Mouse (Mus musculus) heart, embryonic 13.5 days (tissue): Measurements from ENCODE around the gene Tmprss4. TPM values are rescaled to one million over a fixed set of nuclear protein-coding genes. Genes with fewer than 3 reads are reported as not detected.

Experiments used
- ATAC-seq: fragments of 200-750 bp; cut with Nextera tagmentation; 2 replicates; pipeline ENCODE4 v1.8.0; 2017; ENCODE audit warnings: moderate TSS enrichment; ENCODE audit not compliant: insufficient number of reproducible peaks, low FRiP score, low TSS enrichment; ENCODE audit errors: extremely low read depth
- H3K27ac ChIP-seq: fragments of 300-500 bp; sonication (generic); replicated peaks from 2 replicates; pipeline ENCODE4 v1.5.1; 2015; ENCODE audit warnings: moderate library complexity, mild to moderate bottlenecking, inconsistent platforms
- H3K27me3 ChIP-seq: fragments of 300-500 bp; sonication (generic); replicated peaks from 2 replicates; pipeline ENCODE4 v1.6.1; 2015; ENCODE audit warnings: mild to moderate bottlenecking, inconsistent platforms
- H3K36me3 ChIP-seq: fragments of 300-500 bp; sonication (generic); 2 replicates; pipeline ENCODE4 v1.6.1; 2015; ENCODE audit warnings: mild to moderate bottlenecking, inconsistent platforms
- H3K4me1 ChIP-seq: fragments of 300-500 bp; sonication (generic); 2 replicates; pipeline ENCODE4 v1.6.1; 2015; ENCODE audit warnings: inconsistent platforms
- H3K4me2 ChIP-seq: fragments of 300-500 bp; sonication (generic); 2 replicates; pipeline ENCODE4 v1.6.1; 2015; ENCODE audit warnings: inconsistent platforms, mild to moderate bottlenecking, moderate library complexity
- H3K4me3 ChIP-seq: fragments of 300-500 bp; sonication (generic); 2 replicates; pipeline ENCODE4 v1.5.1; 2015; ENCODE audit warnings: moderate library complexity, mild to moderate bottlenecking, inconsistent platforms
- H3K9ac ChIP-seq: fragments of 300-500 bp; sonication (generic); 2 replicates; pipeline ENCODE4 v1.6.1; 2015; ENCODE audit warnings: inconsistent platforms, mild to moderate bottlenecking, moderate library complexity
- H3K9me3 ChIP-seq: fragments of 300-500 bp; sonication (generic); 2 replicates; pipeline ENCODE4 v1.6.1; 2016; ENCODE audit warnings: inconsistent platforms
- WGBS: fragments of 180-500 bp; shearing (Covaris S2); methylation state at CpG from one replicate; pipeline ENCODE4 v1.1.7; 2015; ENCODE audit warnings: mixed read lengths; 5-methylcytosine and 5-hydroxymethylcytosine counted together
- polyA plus RNA-seq: library from polyadenylated mRNA; unstranded; fragments of >200 nt; fragmentation: Nextera tagmentation; extraction: Ambion mirVana; gene quantifications from 2 replicates; pipeline ENCODE4 v1.2.1, GENCODE M21; 2015

Tmprss4 gene
- polyA plus RNA-seq, 1 experiment from 2014 or later: 0.19 TPM

DNA sequence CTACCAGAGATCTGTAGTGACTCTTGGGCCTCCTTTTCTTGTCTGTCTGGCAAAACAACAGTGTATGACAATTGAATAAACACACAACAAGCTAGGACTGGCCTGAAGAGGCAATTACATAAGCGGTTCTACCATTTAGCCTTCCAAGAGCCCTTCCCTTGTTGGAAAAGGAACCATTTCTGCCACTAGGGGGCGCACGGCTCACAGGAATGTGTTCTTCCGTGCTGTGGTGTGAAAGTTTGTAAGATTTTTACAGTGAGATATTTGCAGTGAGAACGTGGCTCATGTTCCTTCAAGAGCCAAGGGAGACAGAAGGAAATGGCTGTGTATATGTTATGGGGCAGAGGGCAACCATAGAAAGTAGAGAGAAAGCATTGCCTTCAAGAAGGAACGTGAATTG, 17.7 kb upstream of the Tmprss4 start:
- Histone ChIP-seq H3K4me1 (no peaks in the 10 kb centered on the region), H3K27ac (no peak overlapping the region), H3K9me3 (no peaks in the 10 kb centered on the region), H3K9ac (no peak overlapping the region), H3K27me3 (peaks cover 19% of the 10 kb centered on the region), H3K4me2 (no peak overlapping the region), H3K4me3 (no peak overlapping the region), H3K36me3 (no peaks in the 10 kb centered on the region)
- ATAC-seq: no peak
- 15% methylated on average over 6 of the region's 6 CpGs for WGBS

DNA sequence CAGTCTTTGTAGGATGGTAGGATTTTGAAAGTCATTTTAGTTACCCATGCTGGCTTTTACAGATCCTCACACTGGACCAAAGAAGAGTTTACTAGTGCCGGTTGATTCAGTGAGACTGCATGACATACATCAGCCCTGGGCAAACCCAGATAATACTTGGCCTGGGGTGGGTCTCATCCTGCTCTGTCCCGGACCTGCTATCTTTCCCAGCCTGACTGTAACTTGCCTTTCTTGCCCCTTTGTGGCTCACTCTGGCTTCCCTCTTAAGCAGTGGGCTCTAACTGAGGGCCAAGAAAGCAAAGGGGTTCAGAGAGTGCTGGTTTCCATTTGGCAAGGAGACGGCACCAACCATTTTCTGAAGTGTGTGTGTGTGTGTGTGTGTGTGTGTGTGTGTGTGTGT, 15.8 kb upstream of the Tmprss4 start:
- H3K4me1 ChIP-seq: no peaks in the 10 kb centered on the region
- no peaks in the 10 kb centered on the region for H3K36me3 ChIP-seq
- no peak overlapping the region for H3K4me3 ChIP-seq
- H3K27ac ChIP-seq: no peak overlapping the region
- H3K4me2 ChIP-seq: no peak overlapping the region
- H3K9ac ChIP-seq: no peak overlapping the region
- H3K27me3 ChIP-seq: peaks cover 16% of the 10 kb centered on the region
- 62% methylated on average over 3 of the region's 3 CpGs for WGBS
- no peak for ATAC-seq
- no peaks in the 10 kb centered on the region for H3K9me3 ChIP-seq

DNA sequence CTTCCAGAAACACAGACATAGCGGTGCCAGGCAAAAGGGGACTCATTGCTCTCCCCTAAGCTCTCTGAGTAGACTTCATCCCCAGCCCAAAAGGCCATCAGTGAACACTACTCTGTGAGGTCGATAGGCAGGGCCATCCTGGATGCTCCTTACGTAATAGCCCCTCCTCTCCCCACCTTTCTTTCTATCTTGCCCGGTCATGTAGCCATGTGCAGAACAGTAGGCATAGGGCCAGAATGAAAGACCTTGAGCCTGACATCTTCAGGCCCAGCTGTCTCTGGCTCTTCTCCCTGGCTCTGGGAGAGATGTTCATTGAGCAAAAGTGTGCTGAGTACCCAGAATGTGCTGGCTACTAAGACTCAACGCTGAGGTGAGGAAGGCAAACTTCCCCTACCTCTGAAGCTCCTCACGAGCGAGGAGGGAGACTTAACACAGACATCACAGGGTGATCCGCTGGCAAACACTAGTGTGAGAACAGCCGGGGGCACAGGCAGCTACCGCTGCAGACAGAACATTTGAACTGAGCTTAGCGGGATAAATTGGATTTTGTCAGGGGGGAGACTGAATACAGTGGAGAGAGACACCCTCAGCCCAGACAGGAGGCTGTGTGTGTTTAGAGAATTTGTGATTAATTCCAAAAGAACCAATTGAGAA, 11.8 kb upstream of the Tmprss4 start:
- ATAC-seq: no peak
- no peak overlapping the region for H3K4me2 ChIP-seq
- H3K27me3 ChIP-seq: peaks cover 21% of the 10 kb centered on the region
- H3K36me3 ChIP-seq: no peaks in the 10 kb centered on the region
- H3K9me3 ChIP-seq: no peaks in the 10 kb centered on the region
- no peak overlapping the region for H3K4me3 ChIP-seq
- no peak overlapping the region for H3K9ac ChIP-seq
- H3K27ac ChIP-seq: no peak overlapping the region
- 55% methylated on average over 11 of the region's 11 CpGs for WGBS
- no peaks in the 10 kb centered on the region for H3K4me1 ChIP-seq

DNA sequence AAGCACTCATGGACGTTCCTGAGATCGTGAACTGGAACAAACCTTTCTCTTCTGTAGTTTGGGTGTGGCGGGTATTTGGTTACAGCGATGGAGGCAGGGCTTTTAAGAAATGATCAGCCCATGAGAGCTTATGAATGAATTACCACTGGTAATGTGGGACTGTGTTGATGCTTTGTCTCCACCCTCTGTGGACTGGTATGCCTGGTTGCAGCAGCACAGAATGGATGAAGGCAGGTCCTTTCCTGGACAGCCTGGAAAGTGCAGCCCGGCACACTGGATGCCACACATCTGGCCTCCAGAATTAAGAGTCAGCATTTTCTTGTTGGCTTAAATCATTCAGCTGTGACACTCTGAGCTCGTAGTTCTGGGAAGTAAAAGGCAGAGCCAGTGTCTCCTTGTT, 8.1 kb upstream of the Tmprss4 start:
- Histone ChIP-seq H3K4me2 (no peak overlapping the region), H3K36me3 (no peaks in the 10 kb centered on the region), H3K27me3 (peaks cover 10% of the 10 kb centered on the region; the same call in 1 of the 2 replicates), H3K4me3 (no peak overlapping the region), H3K27ac (no peak overlapping the region), H3K9ac (no peak overlapping the region), H3K9me3 (no peaks in the 10 kb centered on the region), H3K4me1 (no peaks in the 10 kb centered on the region)
- no peak for ATAC-seq
- 76% methylated on average over 6 of the region's 6 CpGs for WGBS

DNA sequence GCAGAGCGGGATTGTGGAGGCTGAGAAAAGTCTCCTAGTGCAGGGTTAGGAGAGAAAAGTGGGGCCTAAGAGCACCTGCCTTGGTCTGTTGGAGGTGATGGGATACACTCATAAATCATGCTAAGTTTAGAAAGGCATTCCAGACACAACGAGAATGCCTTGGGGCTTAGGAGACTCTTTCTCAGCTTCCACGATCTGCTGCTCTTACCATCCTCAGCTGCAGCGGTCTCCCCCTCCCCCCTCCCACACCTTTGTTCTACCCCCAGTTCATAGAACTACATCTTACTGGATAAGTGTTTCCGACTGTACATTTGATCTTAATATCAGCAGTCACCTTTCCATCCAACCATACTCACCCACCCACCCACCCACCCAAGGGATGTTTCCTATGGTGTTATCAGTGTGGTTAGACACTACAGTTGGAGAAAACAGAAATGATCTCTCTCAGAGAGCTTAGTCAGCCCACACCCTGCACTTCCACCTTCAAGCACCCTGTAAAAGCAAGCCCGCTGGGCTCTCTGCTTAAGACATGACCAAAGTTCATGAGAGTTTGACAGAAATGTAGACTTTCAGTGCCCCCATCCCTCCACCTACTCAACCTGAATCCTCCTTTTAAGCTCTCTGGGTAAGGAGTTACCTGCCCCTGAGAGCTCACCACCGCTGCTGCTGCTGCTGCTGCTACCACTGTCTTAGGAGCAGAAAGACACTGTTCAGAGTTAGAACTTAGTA, 3.3 kb upstream of the Tmprss4 start:
- WGBS: 63% methylated on average over 7 of the region's 7 CpGs
- H3K9me3 ChIP-seq: no peaks in the 10 kb centered on the region
- H3K4me3 ChIP-seq: no peak overlapping the region
- H3K4me2 ChIP-seq: no peak overlapping the region
- no peak overlapping the region for H3K27ac ChIP-seq
- no peak overlapping the region for H3K9ac ChIP-seq
- H3K27me3 ChIP-seq: peaks cover 11% of the 10 kb centered on the region; the same call in 1 of the 2 replicates
- no peak for ATAC-seq
- no peaks in the 10 kb centered on the region for H3K4me1 ChIP-seq
- no peaks in the 10 kb centered on the region for H3K36me3 ChIP-seq

DNA sequence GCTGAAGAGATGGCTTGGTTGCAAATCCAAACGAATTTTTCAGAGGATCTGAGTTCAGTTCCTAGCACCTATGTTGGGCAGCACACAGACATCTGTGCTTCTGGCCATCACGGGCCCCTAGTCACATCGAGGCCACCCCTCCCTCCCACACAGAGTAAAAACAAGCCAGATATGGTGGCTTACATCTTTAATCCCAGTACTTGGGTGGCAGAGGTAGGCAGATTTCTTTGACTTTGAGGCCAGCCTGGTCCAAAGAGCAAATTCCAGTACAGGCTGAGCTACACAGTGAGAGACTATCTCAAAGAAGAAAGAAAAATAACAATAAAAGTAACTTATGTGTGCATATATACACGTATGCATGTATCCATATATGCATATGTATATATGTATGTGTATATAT, 2.2 kb upstream of the Tmprss4 start:
- no peaks in the 10 kb centered on the region for H3K4me1 ChIP-seq
- WGBS: 60% methylated on average over 4 of the region's 4 CpGs
- no peak overlapping the region for H3K27ac ChIP-seq
- H3K36me3 ChIP-seq: no peaks in the 10 kb centered on the region
- no peak overlapping the region for H3K4me2 ChIP-seq
- no peak for ATAC-seq
- peaks cover 13% of the 10 kb centered on the region; the same call in 1 of the 2 replicates for H3K27me3 ChIP-seq
- H3K4me3 ChIP-seq: no peak overlapping the region
- no peak overlapping the region for H3K9ac ChIP-seq
- no peaks in the 10 kb centered on the region for H3K9me3 ChIP-seq

DNA sequence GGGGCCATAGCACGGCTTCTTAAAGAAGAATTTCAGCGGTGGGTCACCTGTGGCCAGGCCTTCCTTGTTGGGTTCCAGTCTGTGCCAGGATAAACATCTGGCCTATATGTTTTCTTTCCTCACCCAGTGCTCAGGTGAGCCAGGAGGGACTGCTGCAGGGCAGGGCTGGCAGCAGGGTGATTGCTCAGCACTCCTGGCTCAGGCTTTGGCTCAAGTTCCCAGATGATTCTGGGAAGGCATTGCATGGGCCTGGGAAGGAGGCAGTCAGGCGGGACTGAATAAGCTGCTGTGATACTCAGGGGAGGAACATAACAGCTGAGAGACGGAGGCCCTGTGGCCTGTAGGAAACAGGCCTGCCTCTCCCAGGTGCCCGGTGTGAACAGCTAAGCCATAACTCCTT, 1.3 kb upstream of the Tmprss4 start:
- H3K27me3 ChIP-seq: peaks cover 12% of the 10 kb centered on the region; the same call in 1 of the 2 replicates
- no peak overlapping the region for H3K4me3 ChIP-seq
- no peaks in the 10 kb centered on the region for H3K36me3 ChIP-seq
- no peaks in the 10 kb centered on the region for H3K9me3 ChIP-seq
- no peak overlapping the region for H3K27ac ChIP-seq
- 72% methylated on average over 5 of the region's 5 CpGs for WGBS
- no peaks in the 10 kb centered on the region for H3K4me1 ChIP-seq
- no peak overlapping the region for H3K4me2 ChIP-seq
- H3K9ac ChIP-seq: no peak overlapping the region
- ATAC-seq: no peak

DNA sequence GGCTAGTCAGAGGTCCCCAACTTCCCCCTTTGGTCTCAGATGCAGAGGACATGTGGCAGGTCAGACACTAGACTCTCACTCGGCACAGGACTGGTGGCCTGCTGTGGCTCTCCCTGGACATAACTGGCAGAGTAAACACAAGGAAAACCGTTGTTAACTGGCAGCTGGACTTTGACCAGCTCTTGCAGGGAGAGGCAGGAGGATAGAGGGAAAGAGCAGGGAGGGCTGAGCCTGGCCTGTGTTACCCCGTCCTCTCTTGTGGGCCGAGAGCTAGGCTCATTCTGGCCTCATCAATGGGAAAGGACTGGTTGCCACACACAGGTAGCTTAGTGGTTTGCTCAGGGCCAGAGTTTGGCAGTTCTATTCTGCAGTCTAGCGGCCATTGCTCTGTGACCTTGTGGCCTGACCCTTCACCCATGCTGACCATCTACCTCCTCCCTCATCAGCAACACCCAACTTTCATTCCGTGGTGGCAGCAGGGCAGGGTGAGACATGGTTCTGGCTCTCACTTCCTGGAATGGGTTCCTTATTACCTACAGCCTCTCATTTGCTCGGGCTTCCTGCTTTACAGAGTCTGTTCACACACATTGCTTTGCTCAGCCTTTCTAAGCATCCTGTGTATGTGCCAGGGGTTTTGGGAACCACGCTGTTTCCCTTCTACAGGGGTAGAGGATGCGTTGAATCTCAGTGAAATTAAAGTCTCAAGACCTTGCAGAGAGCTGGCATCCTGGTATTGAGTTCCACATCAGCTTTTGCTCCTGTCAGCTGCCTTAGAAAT, 1.7 kb downstream of the Tmprss4 start:
- Histone ChIP-seq H3K4me3 (no peak overlapping the region), H3K4me1 (no peaks in the 10 kb centered on the region), H3K36me3 (no peaks in the 10 kb centered on the region), H3K9me3 (no peaks in the 10 kb centered on the region), H3K27ac (no peak overlapping the region), H3K4me2 (no peak overlapping the region), H3K9ac (no peak overlapping the region), H3K27me3 (peaks cover 16% of the 10 kb centered on the region; the same call in 1 of the 2 replicates)
- 61% methylated on average over 9 of the region's 9 CpGs for WGBS
- ATAC-seq: no peak

DNA sequence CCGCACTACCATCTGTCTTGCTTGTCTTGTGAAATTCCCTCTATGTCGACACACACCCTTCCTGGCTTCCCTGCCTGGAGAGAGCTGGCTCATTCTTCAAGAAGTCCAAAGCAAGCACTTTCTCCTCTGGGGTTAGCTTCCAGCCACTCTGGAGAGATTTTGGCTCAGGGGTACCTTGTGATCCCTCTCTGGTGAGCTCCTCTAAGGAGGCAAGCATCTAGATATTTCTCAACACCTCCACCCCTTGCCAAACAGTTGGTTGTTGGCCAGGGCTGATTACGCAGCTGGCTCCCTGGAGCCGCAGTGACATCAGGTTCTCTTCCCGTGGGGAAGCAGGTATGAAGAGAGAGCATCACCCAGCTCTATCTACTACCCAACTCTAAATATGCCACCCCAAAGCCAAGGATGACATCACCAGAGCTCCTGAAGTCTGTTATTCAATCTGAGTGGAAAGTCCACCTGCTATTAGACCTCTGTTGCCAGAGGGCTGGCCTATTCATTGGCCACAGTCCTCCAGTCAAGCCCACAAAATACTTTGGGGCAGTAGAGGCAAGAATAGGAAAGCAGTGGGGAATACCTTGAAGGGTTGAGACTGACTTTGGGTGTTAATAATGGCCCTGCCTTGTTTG, 2.5 kb downstream of the Tmprss4 start:
- no peak for ATAC-seq
- WGBS: 67% methylated on average over 5 of the region's 5 CpGs
- no peak overlapping the region for H3K27ac ChIP-seq

DNA sequence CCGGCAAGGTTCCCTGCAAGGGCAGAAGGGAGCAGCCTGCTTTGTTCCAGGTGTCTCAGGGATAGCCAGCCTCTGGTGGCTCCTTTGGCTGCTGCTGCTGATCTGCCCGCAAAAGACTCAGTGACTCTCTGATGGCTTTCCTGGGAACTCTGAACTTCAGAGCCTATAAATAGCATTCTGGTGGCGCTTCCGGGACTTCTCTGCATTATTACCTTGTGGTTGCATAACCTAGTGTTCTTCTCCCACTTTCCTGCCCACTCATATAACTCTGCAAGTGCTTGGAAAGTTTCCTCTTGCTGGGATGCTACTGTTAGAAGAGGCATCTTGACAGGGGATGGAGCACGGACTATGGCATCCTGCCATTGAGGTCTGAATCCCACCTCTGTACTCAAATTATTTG, 6.3 kb downstream of the Tmprss4 start:
- Histone ChIP-seq H3K36me3 (no peaks in the 10 kb centered on the region), H3K9ac (no peak overlapping the region), H3K4me1 (no peaks in the 10 kb centered on the region), H3K4me2 (no peak overlapping the region), H3K9me3 (no peaks in the 10 kb centered on the region), H3K27ac (no peak overlapping the region), H3K4me3 (no peak overlapping the region), H3K27me3 (peaks cover 36% of the 10 kb centered on the region)
- 68% methylated on average over 5 of the region's 5 CpGs for WGBS
- no peak for ATAC-seq

More for the DNA sequence above, 2.5 kb downstream of the Tmprss4 start:
- H3K4me3 ChIP-seq: no peak overlapping the region
- no peaks in the 10 kb centered on the region for H3K9me3 ChIP-seq
- no peak overlapping the region for H3K9ac ChIP-seq
- H3K4me2 ChIP-seq: no peak overlapping the region
- H3K36me3 ChIP-seq: no peaks in the 10 kb centered on the region
- H3K27me3 ChIP-seq: peaks cover 19% of the 10 kb centered on the region; the same call in 1 of the 2 replicates
- H3K4me1 ChIP-seq: no peaks in the 10 kb centered on the region

DNA sequence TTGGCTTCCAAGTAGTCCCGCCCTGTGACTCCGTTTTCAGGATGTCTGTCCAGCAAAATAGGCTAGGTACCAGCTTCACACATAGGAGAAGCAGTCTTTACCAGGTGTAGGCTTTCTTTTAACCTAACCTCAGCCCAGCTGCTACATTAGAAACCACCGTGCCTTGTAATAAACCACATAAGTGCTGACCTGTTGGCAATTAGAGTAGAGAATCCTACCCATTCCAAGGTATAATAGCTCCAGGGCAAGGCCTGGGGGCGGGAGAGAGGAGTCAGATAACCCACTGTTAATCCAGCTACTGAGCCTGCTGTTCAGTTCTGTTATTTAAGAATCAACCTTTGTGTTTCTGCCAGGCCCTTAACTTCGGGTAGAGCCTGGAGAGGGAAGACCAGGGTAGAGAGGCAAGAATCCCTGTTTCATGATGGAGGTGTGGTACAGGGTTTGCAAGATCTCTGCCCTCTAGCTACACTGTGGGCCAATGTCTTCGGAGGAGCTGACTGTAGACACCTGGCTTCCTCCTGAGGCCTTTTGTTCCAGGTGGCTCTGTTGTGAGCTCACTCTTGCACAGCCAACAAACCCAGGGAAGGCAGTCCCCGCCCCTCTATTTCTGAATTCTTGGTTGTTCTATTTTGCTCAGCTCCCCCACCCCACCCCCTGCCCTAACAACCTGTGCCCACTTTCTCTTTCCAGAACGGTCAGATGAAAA, 7.6 kb downstream of the Tmprss4 start:
- no peak for ATAC-seq
- Histone ChIP-seq H3K27me3 (peaks cover 33% of the 10 kb centered on the region), H3K36me3 (no peaks in the 10 kb centered on the region), H3K27ac (no peak overlapping the region), H3K4me1 (no peaks in the 10 kb centered on the region), H3K9ac (no peak overlapping the region), H3K4me3 (no peak overlapping the region), H3K4me2 (no peak overlapping the region), H3K9me3 (no peaks in the 10 kb centered on the region)
- 69% methylated on average over 8 of the region's 8 CpGs for WGBS
